Mouse (Mus musculus) kidney, adult 9 months (tissue): Measurements from ENCODE around the gene Ift57.

Experiments
- DNase-seq: peaks from one replicate; pipeline ENCODE4 v3.0.0; 2022

The Ift57 gene

GRCm38 (mm10) chr16:49698620-49699525 is at the start of gene Ift57:
TSS of gene Ift57 (plus strand) at chr16:49699233.
- DNase-seq, result peak; percentile 99

- DNase-seq, result peak; percentile 53
Measured at GRCm38 (mm10) chr16:49657182-49657581, 41.9 kb upstream of the Ift57 start.

- DNase-seq, result no peak
Measured at GRCm38 (mm10) chr16:49658029-49658428, 41.0 kb upstream of the Ift57 start.

GRCm38 (mm10) chr16:49659131-49659530 is 39.9 kb upstream of the Ift57 start:
- no peak for DNase-seq

GRCm38 (mm10) chr16:49660111-49660510 is 38.9 kb upstream of the Ift57 start:
- DNase-seq, result no peak

- DNase-seq, result no peak
Measured at GRCm38 (mm10) chr16:49662201-49662600, 36.8 kb upstream of the Ift57 start.

GRCm38 (mm10) chr16:49664677-49665076 is 34.4 kb upstream of the Ift57 start:
- no peak for DNase-seq

- no peak for DNase-seq
Measured at GRCm38 (mm10) chr16:49679666-49680065, 19.4 kb upstream of the Ift57 start.

GRCm38 (mm10) chr16:49684961-49685360 is 14.1 kb upstream of the Ift57 start:
- no peak for DNase-seq

GRCm38 (mm10) chr16:49699821-49700220 is 788 bp downstream of the Ift57 start:
- DNase-seq, result no peak

- DNase-seq, result no peak
Measured at GRCm38 (mm10) chr16:49708074-49708473, 9.0 kb downstream of the Ift57 start.

GRCm38 (mm10) chr16:49710188-49710587 is 11.2 kb downstream of the Ift57 start:
- no peak for DNase-seq

- DNase-seq, result no peak
Measured at GRCm38 (mm10) chr16:49713302-49713701, 14.3 kb downstream of the Ift57 start.

GRCm38 (mm10) chr16:49720671-49721070 is 21.6 kb downstream of the Ift57 start:
- no peak for DNase-seq

GRCm38 (mm10) chr16:49721678-49722077 is 22.6 kb downstream of the Ift57 start:
- DNase-seq, result no peak

GRCm38 (mm10) chr16:49723222-49723621 is 24.2 kb downstream of the Ift57 start:
- no peak for DNase-seq

- no peak for DNase-seq
Measured at GRCm38 (mm10) chr16:49724232-49724631, 25.2 kb downstream of the Ift57 start.

- no peak for DNase-seq
Measured at GRCm38 (mm10) chr16:49724931-49725330, 25.9 kb downstream of the Ift57 start.

GRCm38 (mm10) chr16:49725446-49725845 is 26.4 kb downstream of the Ift57 start:
- DNase-seq, result no peak

- no peak for DNase-seq
Measured at GRCm38 (mm10) chr16:49726216-49726615, 27.2 kb downstream of the Ift57 start.

- peak; percentile 15 for DNase-seq
Measured at GRCm38 (mm10) chr16:49726761-49727160, 27.7 kb downstream of the Ift57 start.

- no peak for DNase-seq
Measured at GRCm38 (mm10) chr16:49736536-49736935, 37.5 kb downstream of the Ift57 start.

- DNase-seq, result no peak
Measured at GRCm38 (mm10) chr16:49747360-49747759, 48.3 kb downstream of the Ift57 start.

- no peak for DNase-seq
Measured at GRCm38 (mm10) chr16:49752906-49753305, 53.9 kb downstream of the Ift57 start.

GRCm38 (mm10) chr16:49753318-49753717 is 54.3 kb downstream of the Ift57 start:
- DNase-seq, result no peak
